Mouse (Mus musculus) B cell, adult 2 months (primary cell): Measurements from ENCODE around the gene Top3a.
"Not testable (repeated sequence)": the region's sequence is repeated elsewhere in the genome, so short reads cannot be mapped to it uniquely, and the experiment has no call there.

Source experiments
- DNase-seq, 2 experiments: peaks; one replicate each; pipeline ENCODE4 v3.0.0; 2022

Top3a gene

DNA sequence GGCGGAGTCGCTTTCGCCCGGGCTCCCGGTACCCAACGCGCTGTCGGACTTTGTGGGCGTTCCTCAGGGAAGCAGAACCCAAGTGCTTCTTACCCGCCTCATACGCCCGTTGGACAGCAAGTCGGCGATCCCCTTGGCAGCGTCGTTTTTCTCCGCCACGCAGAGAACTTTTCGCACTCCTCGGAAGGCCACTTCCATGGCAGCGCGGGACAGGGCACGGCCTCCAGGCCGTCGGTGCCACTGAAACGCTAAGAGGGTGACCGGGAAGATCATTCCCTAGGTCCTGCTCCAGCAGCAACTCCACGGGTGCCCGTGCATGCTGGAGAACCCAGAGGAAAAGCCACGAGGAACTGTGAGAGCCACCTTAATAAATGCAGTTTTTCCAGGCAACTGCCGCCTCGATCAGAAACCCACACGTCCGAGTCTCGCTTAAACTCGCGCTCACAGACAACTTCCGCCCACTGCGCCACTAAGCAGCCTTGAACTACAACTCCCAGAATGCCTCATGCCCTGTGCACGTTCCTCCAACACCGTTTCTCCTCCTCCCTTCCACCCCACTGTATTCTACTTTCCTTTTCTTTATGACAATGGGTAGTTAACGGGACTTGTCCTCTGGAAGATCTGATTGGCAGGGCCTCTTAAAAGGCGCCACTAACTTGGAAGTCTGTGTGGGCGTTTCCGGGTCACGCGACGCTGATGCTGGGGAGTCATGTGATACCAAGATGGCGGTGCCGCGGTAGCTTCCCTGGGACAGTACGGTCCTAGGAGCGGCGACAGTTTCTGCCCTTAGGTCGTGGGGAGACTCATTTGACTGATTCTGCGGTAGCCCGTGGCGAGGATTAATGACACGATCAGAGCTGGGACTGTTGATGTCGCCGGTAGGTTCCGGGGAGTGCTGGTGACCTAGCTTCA lies at the start of gene Top3a, which contains the start of gene Smcr8:
Gene Top3a (minus strand): TSS at position 537 of the 912 bp plus-strand sequence.
Gene Smcr8 (plus strand): TSS at position 696 of the 912 bp plus-strand sequence.
- peak; percentile 88 to 89 for DNase-seq

DNA sequence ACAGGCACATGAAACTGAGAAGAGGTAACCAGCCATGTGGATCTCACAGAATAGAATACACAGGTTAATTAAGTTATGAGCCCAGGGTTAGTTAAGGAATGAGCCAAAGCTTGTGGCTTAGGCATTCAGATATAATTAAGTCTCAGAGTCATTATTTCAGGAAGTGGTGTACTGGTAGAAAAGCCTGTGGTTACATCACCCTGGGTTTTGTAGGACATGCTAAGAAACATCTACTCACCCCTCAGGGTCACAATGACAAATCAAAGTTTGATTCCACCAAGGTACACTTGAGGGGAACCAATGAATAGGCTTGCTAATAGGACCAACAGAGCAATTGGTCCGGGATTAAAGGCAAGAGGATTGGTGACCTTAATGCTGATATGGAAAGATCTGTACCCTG lies 49.5 kb upstream of the Top3a start:
- DNase-seq, result no peak

DNA sequence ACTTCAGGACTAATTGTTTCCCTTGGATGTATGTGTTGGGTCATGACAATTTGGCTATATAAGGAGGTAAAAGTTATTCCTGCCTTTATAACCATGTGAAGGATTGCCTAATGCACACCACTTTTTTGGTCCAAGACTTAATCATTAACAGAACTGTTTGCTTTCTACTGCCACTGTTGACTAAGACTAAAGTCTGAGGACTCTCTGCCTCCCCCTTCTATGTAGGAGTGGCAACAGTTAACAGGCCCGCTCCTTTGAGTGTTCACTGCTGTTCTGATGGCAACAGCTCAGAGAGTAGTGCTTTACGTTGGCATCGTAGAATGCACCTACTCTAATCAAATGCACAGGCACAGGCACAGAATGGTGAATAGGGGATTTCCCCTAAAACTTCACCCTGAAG lies 48.0 kb upstream of the Top3a start:
- DNase-seq, result no peak

DNA sequence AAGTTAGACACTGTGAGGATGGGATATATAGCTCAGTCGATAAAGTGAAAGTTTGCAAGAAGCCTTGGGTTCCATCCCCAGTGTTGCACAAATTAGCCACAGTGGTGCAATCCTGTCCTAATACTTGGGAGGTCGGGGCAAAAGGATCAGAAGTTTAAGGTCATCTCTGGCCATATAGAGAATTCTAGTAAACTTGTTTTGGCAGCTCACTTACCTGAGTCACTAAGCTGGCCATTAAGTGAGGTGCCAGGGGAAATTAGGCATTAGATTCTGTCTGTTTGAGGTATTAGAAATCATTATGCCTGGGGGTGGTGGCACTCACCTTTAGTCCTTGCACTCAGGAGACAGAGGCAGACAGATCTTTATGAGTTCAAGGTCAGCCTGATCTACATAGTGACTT lies 46.6 kb upstream of the Top3a start:
- no peak for DNase-seq

DNA sequence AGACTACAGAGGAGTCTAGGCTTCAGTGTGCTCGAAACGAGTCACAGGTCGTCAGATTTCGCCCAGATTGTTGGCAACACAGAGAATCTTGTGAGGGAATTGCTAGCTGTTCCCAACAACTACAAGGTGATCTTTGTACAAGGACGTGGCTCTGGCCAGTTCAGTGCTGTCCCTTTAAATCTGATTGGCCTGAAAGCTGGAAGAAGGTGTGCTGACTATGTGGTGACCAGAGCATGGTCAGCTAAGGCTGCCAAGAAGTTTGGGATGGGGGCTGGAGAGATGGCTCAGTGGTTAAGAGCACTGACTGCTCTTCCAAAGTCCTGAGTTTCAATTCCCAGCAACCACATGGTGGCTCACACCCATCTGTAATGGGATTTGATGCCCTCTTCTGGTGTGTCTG lies 39.2 kb upstream of the Top3a start:
- DNase-seq, result no peak

DNA sequence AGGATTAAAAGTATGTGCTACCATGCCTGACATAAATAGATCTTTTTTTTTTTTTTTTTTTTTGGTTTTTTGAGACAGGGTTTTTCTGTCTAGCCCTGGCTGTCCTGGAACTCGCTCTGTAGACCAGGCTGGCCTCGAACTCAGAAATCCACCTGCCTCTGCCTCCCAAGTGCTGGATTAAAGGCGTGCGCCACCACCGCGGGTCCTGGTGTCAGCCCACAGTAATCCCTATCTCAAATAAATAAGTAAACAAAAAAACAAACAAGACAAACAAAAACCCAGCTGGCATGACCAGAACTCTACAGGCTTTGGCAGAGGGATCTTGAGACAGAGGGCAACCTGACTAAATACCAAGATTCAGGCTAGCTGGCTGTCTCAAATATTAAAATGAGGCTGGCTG lies 34.5 kb upstream of the Top3a start, which contains the start of gene Shmt1:
Gene Shmt1 (minus strand): TSS at position 101 of the 400 bp plus-strand sequence.
- not testable (repeated sequence) for DNase-seq

DNA sequence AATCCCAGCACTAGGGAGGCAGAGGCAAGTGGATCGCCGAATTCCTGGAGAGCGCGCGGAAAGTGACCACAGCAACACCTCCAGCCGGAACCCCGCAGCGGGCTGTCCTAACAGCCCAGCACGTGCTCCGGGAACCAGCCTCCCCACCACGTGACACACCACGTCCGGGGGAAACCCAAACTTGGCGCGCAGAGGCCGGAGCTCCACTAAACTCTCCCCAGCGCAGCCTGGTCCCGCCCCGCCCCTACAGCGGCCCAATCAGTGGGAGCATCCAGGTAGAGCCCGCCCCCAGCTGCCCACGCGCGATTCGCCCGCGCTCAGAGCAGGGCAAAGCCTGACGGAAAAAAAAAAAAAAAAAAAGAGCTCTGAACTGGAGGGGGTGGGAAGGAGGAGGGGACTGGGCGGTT lies 33.9 kb upstream of the Top3a start:
- DNase-seq, result peak; percentile 93 to 94

DNA sequence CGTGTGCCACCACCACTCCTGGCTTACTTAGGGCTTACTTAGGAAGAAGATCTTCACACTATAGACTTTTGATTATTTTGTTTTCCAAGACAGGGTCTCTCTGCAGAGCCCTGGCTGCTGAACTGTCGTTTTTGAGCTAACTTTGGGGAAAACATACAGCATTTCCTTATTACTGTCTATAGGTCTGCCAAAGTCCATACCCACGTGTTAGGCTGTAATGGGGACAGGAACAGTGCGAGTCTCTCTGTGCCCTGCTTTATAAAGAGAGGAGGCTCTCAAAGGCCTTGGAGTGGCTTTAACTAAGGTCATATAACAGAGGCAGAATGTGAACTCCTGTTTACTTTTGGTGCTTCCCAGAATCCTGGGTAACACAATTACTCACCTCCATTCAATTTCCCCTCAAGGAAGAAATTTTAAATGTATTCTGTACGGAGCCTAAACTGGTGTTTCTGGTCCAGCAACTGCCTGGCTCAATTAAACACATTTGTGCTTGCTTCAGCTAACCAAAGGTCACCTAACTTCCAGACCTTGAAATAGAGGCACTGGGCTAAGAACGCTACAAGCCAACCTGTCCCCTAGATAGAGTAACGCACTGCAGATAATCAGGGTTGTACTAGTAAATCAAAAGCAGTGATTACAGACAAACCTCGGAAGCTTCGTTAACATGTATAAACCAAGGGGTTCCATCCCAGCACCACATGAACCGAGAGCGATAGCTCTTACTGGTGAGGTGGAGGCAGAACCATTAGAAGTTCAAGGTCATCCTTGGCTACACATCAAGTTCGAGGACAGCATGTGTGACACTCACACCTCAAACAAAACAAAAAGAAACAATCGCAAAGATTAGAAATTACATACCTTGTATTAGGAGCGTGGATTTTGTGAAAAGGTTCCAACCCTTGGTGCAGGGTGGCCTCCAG lies 33.1 kb upstream of the Top3a start:
- peak in 1 of 2 experiments; percentile 5 for DNase-seq

DNA sequence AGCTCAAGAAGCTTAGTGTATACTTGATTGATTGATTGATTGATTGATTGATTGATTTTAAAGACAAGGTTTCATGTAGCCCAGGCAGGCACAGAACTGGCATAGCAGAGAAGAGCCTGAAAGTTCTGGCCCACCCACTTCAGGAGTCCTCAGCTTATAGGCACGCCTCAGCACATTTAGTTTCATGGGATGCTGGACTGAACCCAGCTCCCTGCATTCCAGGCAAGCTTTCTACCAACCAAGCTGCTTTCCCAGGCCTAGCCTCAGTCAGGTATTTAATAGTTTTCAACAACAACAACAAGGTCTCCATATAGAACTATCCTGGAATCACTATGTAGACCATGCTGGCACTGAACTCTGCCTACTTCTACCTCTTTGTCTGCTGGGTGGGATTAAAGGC lies 32.4 kb upstream of the Top3a start:
- no peak for DNase-seq

DNA sequence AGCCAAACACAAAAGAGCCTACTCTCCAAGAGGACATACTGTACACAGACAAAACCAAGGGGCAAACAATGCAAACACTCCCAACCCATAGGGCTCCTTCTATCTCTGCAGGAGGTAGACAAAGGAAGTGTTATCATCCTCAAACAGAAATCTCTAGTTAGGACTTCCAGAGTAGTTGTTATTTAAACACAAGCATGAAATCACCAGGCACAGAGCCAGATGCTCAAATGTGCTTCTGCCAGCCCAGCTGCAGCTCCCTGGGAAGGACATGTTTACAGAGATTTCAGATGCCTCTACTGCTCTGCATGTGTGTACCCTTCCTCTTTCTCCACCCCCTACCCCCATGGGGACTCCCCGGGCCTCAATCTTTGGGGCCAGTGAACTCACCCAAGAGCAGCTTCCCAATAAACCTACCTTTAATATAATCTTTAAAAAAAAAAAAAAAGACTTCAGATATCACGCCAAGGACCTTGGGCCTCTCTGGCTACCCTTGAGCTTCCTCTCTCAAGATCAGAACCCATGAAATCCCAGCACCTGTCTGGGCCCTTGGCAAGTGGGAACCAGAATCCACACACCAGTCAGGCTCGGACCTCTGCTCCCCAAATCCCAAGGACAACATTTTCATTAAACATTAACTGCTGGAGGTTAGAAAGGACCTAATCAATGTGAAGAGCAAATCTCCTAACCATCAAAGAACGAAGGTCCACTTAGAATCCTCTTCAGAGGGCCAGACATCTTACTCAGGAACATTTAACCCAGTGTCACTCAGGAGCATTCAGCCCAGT lies 31.3 kb upstream of the Top3a start:
- no peak for DNase-seq

DNA sequence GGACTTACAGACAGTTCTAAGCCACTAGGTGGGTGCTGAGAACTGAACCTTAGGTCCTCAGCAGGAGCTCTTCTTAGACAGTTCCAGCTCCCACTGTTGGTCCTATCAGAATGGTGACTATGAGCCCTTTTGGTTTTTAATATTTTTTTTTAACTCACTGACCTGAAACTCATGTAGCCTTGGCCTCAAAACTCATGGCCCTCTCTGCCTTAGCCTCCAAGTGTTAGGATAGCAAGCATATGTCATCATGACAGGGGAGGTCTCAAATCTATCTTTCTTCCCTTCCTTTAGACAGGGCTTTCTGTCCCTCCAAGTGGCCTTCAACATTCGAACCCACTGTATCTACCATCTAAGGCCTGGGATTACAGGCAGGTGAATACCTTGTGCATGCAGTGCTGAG lies 23.7 kb upstream of the Top3a start:
- no peak for DNase-seq

DNA sequence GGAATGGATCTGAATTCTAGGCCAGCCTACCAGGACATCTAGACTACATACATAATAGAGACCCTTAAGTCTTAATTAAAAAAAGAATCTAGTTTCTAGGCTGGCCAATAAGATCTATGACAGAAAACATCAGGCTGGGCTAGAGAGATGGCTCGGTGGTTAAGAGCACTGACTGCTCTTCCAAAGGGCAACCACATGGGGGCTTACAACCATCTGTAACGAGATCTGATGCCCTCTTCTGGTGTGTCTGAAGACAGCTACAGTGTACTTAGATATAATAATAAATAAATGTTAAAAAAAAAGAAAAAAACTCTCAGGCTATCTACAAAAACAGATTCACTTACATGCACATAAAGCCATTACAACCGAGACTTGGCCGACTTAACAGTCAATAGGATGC lies 22.8 kb upstream of the Top3a start:
- DNase-seq, result no peak

DNA sequence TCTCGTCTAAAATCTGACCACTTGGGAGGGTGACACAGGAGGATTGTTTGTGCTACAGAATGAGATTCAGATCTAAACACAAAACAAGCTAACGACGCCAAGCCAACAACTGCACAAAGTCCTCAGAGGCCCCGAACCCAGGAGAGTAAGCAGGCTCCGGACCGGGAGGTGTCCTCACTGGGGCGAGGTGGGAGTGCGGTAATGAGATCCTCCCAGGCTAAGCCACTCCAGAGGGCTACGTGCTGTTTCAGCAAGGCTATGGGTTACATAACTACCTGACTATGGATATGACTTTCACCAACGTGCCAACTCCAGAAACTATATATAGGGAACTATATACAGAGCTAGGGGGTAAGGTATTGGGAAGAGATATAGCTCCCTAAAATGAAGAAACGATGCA lies 19.2 kb upstream of the Top3a start:
- no peak for DNase-seq

DNA sequence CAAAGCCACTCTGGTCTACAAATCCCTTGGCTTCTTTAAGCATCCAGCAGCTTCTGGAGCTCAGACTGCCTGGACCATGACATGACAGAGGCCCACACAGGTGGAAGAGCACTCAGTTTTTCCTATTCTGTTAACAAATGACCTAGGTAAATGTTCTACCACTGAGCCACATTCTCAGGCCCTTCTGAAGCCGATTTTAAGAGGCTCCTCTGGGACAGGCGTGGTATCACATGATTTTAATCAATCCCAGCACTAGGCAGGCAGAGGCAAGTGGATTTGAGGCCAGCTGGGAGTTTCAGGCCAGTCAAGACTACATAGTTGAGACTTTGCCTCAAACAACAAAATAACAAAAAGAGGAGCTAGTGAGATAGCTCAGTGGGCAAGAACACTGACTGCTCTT lies 13.3 kb upstream of the Top3a start:
- DNase-seq, result no peak

DNA sequence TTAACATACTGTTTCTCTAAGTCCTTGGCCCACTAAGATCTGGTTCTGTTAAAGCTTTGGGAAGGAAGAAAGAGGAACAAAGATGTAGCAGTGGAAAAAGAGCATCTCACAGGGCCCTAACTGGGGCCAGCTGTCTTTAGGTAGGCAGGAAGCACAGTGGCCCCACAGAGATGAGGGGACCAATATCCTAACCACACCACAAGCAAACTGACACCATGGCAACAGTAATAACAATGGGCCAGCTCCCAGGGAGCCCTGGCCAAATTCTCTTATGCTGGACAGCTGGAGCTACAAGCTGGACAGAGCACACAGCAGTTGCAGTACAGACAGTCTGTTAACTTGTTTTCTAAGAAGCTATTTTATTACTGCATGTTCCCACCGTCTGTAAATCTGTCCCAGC lies 10.4 kb upstream of the Top3a start:
- DNase-seq, result no peak

DNA sequence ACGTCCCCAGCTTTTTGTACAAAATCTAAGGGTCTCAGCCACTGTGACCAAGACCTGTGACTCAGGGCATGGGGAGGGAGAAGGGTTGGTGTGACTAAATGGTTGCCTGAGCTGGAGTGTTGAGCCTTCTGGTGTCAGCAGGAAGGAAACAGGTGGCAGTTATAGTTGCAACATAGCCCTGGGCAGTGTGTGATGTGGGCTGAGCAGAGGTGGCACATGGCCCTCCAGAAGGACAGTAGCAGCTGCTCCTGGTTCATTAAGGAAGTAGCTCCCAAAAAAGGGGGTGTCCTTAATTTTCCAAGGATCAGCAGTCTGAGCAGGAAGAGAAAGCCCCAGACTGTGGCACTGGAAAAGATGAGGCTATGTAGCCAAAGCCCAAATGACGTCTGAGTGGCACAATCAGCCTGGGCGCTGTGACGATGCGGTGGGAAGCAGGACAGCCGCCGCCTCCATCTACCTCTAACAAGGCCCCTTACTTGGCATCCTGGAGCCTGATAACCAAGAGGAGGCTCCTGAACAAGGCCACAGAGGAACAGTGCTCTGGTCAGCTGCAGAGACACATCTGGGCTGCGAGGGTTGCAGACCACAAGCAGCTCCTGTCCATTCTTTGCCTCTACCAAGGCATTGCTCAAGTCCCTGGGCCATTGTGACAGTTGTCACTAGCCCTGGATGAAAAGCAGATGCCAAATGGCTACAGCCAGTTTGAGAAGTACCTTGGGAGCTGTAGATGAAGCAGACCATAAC lies 7.2 kb upstream of the Top3a start:
- no peak for DNase-seq

DNA sequence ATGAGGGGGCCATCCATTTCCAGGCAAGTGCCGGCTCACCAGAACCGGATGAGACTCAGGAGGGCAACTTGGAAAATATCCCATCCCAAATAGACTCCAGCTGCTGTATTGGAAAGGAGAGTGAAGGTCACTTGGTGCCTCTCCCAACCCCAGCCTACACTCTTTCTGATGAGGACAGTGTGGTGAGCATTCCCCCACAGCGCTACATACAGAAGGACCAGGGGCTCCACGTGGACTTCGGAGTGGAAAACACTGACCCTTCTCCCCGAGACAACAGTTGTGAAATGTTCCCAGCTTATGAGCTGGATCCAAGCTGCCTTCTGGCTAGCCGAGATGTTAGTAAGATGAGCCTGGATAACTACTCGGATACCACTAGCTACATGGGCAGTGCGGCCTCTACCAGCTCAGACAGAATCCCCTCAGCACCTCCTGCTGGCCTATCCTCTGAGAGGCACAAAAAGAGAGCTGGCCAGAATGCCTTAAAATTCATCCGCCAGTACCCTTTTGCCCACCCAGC lies 2.6 kb upstream of the Top3a start:
- DNase-seq, result no peak

DNA sequence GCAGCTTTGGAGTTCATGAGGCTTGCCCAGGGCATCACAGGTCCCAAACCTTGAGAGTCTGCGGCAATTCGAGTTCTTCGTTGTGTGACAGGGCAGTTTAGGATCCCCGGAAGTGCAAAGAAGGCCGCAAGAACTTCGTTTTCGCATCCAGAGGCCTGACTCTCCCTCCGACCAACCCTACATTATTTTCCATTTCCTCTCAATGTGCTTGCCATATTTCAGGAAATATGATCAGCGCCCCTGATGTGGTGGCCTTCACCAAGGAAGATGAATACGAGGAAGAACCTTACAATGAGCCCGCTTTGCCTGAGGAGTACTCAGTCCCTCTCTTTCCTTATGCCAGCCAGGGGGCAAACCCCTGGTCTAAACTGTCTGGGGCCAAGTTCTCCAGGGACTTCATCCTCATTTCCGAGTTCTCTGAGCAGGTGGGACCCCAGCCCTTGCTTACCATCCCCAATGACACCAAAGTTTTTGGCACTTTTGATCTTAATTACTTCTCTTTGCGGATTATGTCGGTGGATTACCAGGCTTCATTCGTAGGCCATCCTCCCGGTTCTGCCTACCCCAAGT lies 721 bp upstream of the Top3a start:
- no peak for DNase-seq

DNA sequence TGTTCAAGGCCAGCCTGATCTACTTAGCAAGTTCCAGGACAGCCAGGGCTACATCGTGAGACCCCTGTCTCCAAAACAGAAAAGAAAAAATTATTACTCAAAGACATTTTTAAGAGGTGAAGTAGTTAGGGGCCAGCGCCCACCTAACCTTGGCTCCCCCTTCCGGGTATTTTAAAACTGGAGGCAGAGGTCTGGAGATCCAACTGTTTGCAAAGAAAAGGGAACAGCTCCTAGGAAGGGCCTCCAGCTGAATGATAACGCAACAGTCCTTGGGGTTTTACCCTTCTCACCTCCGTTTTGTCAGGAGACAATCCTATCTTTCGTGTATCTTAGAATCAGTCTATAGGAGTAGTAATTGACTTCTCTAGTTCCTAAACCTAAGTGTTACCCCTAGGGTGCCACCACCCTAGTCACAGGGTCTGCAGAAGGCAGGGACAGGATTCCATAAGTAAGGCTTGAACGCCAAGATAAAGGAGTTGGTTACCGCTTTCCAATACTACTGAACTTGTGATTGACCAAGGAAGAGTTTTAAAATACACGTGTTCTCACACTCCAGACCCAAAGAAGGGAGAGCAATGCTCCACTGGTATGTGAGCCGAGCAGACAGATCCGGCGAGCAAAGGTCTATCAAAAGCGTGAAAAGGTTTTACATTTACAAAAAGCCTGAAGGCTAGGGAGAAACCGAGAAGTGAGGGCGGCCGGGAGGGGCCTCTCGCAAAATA lies 897 bp downstream of the Top3a start:
- DNase-seq, result no peak

DNA sequence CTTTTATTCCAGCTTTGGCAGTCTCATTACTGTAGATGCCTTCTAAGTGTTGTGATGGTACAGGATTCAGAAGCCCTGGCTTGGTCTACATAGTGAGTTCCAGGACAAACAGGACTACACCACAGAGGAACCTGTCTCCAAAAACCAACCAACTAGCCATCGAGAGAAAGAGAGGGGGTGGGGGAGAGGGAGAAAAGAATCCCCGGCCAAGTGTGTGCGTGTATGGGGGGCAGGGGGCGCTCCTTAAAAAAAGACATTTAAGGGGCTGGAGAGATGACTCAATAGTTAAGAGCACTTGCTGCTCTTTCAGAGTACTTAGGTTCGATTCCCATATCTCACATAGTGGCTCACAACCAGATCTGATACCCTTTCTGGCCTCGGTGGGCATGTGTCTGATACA lies 1.6 kb downstream of the Top3a start:
- DNase-seq, result no peak

DNA sequence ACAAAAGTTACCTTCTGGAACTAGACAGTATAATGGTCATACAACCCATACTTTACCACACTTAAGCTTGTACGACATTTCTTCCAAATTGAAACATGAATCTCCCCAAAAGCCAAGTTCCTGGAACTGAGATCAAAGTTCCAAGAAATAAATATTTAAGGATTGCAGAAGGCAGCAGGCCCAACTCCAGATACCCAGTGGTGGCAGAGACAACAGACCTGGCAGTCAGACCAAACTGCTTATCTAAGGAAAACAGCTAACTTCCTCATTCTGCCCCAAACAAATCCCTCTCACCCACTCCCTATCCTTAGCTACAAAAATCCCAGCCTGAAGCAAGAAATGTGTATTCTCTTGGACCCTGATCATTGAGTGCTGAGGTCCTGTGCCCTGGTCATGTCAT lies 2.3 kb downstream of the Top3a start:
- no peak for DNase-seq
